Mouse (Mus musculus) Muller cell, postnatal 12 days (primary cell): ENCODE data around the gene Gucy1b1.

Experiments
- DNase-seq: peaks from one replicate; pipeline ENCODE4 v3.0.0-alpha.2; 2015; ENCODE audit errors: inconsistent ontology term

The Gucy1b1 gene

GRCm38 (mm10) chr3:82074201-82074851, at the start of gene Gucy1b1:
Gene Gucy1b1, minus strand, starts transcription at chr3:82074689.
- peak; percentile 91 for DNase-seq

GRCm38 (mm10) chr3:82118916-82119315, 44.4 kb upstream of the Gucy1b1 start:
- DNase-seq: no peak

GRCm38 (mm10) chr3:82112439-82112838, 38.0 kb upstream of the Gucy1b1 start:
- no peak for DNase-seq

DNA sequence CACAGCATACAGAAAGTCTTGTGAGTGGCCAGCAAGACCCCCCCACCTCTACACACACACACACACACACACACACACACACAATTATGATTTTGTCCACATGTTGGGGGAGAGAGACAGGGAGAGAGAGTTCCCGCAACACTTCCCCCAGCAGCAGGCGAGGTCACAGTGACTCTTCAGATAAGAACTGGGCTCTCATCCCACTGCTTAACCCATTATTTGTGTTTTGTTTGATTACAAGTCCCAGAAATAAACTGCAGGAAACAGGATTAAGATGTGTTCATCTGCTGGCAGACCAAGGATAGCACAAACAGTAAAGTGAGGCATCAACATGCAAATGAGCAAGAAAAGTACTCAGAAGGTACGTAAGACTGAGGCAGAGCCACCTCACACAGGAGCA, 37.5 kb upstream of the Gucy1b1 start:
- DNase-seq: no peak

DNA sequence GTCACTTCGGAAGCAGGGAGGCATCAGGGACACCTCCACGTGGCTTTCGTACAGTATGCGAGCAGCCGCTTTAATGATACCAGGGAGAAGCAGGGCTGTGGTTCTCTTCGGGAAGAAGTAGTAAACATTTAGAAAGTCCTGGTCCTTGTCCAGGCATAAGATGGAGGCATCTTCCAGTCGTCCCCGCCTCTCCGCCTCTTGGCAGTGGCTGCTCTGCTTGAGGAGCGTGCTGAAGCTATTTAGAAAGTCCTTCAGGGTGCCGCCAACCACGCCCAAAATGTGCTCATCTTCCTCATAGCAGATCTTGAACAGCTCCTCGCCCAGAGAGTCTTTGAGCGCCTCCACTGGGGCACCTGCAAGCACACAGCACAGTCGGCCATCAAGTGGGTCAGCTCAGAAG, 34.5 kb upstream of the Gucy1b1 start:
- DNase-seq: no peak

- DNase-seq: no peak
Observed at GRCm38 (mm10) chr3:82104229-82104628, 29.7 kb upstream of the Gucy1b1 start.

DNA sequence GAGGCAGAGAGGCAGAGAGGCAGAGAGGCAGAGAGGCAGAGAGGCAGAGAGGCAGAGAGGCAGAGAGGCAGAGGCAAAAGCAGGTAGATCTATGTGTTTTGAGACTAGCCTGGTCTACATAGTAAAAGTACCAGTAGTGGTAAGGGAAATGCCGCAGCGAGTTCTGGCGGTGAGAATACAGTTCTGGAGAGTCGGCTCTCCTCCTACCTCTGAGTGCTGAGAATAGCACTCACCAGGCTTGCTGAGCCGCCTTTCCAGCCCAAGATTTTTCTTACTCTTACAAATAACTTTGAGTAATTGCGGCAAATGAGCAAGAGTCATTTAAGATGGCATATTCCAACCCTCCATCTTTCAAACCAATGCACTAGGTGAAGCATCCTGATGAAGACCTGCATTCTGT, 24.6 kb upstream of the Gucy1b1 start:
- DNase-seq: no peak

- DNase-seq: no peak
Observed at GRCm38 (mm10) chr3:82096801-82097200, 22.3 kb upstream of the Gucy1b1 start.

DNA sequence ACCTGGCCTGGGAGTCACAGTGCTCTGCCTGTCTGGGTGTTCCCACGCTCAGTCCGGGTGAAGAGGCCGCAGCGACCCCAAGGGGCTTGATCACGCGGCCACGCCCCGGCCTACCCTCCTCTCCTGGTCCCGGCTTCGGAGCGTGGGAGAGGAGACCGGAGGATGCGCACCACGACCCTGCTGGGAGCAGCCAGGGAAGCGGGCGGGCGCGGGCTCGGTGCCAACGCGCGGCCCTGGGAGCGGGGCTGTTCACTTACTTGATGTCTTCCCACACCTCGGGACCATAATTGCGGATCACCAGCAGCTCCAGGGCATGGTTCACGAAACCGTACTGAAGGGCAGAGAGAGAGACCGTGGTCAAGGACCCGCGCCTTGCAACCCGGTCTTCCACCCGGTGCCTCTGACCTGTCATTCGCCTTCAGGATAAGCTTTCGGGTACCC, 728 bp downstream of the Gucy1b1 start:
- peak; percentile 75 for DNase-seq

GRCm38 (mm10) chr3:82067830-82068229, 6.7 kb downstream of the Gucy1b1 start:
- DNase-seq: no peak

DNA sequence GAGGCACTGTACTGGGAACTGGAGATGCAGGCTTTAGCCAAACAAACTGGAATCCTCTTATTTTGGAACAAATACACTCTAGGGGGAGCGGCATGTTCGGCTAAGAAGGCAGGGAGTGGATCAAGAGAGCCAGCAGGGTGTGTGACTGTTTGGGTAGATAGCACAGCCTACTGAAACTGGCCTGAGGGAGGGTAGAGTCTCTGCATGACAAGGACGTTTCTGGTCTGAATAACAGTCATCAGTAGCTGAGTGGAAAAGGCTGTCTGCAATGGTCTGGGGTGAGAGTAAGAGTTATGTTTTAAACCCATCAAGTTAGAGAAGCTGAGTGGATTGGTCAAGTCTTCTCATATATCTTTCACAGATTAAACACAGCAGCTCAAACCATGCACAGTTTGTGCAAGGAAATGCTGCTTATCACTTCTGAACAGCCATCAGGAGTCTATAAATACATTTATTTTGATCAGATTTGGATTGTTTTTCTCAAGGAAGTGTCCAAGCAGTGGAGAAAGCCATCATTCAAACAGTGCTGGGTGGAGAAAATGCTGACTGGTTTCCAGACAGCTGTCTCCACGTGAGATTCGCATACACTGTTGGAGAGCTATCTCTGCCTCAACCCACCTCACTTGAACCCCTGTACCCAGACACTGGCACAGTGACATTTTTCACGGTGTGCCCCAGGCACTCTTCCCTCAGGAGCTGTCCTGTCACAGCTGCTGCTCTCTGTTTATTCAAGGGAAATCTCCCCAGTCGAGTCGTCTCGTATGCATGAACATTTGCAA, 12.9 kb downstream of the Gucy1b1 start:
- DNase-seq: no peak

DNA sequence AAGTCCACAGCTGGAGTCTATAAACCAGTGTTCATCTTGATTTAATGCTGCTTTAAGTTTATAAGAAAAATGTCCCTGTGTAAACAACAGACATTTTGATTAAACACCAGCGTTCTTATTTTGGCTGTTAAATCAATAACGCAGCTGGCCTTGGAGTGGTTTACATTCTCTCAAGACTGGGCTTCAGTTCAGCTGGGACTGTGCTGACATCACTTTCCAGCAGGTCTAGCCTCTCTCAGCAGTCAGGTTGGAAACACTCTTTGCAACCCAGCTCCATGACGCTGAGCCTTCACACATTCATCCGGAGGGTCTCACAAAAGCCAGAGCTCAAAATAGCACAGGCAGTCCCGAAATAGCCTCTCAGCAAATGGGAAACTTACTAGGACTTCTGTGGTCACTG, 17.3 kb downstream of the Gucy1b1 start:
- DNase-seq: no peak

- DNase-seq: no peak
Observed at GRCm38 (mm10) chr3:82054283-82054974, 20.1 kb downstream of the Gucy1b1 start.

GRCm38 (mm10) chr3:82052029-82052428, 22.5 kb downstream of the Gucy1b1 start:
- no peak for DNase-seq

DNA sequence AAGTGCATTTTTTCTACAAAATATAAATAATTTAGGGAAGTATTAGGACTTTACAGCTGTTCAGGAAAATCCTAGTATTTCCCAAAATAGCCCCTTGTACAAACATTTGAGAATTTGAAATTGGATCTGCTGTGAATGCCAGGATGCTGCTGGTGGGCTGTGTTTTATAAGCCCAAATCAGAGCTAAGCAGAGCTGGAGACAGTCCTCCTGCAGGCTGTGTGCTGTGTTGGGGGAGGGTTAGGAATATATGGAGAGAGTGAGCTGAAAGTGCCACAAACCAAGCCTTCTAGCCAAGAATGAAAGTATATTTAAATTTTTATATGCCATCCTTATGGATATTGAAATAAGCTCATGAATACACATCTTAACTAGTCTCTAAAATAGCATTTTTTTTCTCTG, 23.0 kb downstream of the Gucy1b1 start:
- no peak for DNase-seq

DNA sequence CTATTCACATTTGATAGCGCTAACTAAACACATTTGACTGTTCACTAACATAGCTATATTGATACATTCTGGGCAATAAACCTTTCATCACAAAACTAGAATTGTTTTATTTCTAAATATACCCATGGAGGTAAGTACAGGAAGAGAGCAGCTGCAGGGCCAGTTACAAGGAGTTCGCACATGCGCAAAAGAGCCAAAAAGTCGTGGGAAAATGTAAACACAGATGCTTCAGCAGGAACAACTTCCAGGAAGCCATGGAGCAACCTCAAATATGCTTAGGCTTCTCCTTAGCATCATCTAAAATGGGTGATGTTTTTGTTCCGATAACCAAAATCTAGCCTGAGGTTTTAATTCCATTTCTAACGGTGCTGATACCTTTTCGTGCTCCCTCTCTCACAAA, 25.8 kb downstream of the Gucy1b1 start:
- DNase-seq: no peak

DNA sequence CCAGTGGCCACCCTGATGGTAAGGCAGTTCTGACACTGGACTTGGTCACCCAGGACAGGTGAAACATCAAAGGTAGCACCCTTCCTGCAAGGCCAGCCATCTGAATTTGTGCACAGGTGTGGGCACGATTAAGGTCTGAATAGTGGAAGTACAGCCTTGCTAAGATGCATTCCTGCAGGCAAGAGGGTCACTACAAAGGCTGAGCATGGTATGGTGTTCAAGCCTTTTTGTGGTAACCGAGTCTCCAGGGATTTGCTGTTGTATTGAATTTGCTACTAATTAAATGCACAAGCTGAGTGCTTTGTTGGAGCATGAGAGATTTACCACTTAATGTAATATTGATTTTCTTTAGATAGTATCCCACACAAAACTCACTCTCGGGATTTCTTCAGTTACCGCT, 26.4 kb downstream of the Gucy1b1 start:
- DNase-seq: no peak

DNA sequence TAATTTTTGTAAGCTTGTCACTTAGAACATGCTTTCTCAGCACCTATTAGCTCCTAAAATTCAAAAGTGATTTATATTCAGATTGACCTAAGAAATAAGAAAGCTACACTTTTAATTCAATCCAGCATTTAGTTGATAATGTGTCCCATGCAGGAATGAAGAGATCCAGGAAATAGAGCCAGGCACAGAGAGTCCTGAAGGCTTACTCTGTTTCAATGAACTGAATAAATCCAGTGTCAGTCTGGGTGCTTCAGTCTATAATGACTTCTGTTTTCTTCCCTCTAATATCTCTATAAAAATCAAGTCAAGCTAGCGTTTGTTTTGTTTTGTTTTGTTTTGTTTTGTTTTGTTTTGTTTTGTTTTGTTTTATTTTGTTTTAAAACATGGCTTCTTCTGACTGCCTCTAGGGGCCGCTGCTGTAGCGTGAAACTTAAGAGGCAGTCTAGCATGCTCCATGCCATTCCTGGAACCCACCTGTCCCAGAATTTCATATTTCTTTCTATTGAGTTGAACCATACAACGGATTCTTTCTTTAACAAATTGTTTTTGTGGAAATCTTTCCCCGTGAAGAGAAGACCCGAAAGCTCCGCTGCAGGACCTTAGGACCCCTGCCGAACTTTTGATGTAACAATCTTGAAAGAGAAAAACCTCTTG, 27.3 kb downstream of the Gucy1b1 start:
- peak; percentile 36 for DNase-seq

DNA sequence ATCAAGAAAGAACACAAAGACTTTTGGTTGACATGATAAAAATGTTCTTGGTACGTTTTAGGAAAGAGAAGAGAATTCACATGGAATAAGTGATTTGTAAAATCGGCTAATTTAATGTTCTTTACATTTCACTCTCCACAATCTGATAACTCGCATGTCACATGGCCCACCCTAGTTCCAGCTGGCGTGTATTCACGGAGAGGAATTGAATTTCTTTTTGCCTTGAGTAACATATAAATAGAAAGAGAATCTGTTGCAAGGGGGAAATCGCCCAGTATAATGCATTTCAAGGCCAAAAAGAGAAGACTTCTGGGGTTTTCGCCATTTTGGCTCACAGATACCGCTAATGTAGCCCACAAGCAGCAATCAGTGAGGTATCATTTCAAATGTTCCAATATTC, 28.4 kb downstream of the Gucy1b1 start:
- no peak for DNase-seq

GRCm38 (mm10) chr3:82044902-82045301, 29.6 kb downstream of the Gucy1b1 start:
- no peak for DNase-seq

- DNase-seq: no peak
Observed at GRCm38 (mm10) chr3:82043676-82044075, 30.8 kb downstream of the Gucy1b1 start.
